Mouse (Mus musculus) brain, embryonic 14.5 days (tissue): ENCODE results near the gene Mdh2.

Experiments
- CTCF ChIP-seq: fragments of 200-500 bp; IDR thresholded peaks from 2 replicates; pipeline ENCODE4 v1.5.1; 2012; ENCODE audit warnings: inconsistent platforms, mild to moderate bottlenecking, moderate library complexity, borderline replicate concordance; ENCODE audit not compliant: insufficient read depth, insufficient read length; ENCODE audit errors: extremely low read depth
- POLR2A ChIP-seq: fragments of 200-500 bp; IDR thresholded peaks from 2 replicates; pipeline ENCODE4 v1.6.1; 2012; ENCODE audit warnings: mild to moderate bottlenecking, inconsistent platforms, borderline replicate concordance; ENCODE audit not compliant: poor library complexity, insufficient read depth, insufficient read length, severe bottlenecking; ENCODE audit errors: extremely low read depth

DNA sequence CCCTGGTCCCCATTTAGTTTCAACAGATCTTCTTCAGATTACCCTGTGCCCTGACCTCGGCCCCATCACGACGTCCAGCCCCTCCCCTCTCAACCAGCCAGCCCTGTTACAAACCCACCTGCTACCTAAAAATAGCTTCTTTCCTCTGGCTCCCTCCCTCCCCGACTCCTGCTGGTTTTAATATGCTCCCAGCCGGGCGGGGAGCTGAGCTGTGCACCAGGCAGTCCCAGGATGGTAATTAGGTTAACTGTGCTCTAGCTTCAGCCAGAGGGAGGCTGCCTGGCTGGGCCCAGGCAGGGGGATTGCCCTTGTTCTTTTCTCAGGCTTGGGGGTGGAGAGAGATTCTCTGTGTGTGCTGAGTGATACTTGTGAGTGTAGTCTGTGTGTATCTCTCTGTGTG lies 22.6 kb downstream of the Mdh2 start:
- TF ChIP-seq CTCF = no peak
- no peak for TF ChIP-seq POLR2A
